Mouse (Mus musculus) midbrain, embryonic 12.5 days (tissue): ENCODE results near the gene Jph4. TPM values are rescaled to one million over a fixed set of nuclear protein-coding genes. Genes with fewer than 3 reads are reported as not detected.

ENCODE experiments used
- polyA plus RNA-seq: library from polyadenylated mRNA; unstranded; fragments of >200 nt; fragmentation: Nextera tagmentation; extraction: Ambion mirVana; gene quantifications from 2 replicates; pipeline ENCODE4 v1.2.1, GENCODE M21; 2016

Gene Jph4
- polyA plus RNA-seq, 1 experiment from 2014 or later = 7.2 TPM

Other genes with a start within 250 kb of the Jph4 start
- 16.4 and 18.6 TPM in 2 replicates for gene Homez, start 246.0 kb downstream of the Jph4 start, polyA plus RNA-seq
- gene Ppp1r3e, start 239.4 kb downstream of the Jph4 start, polyA plus RNA-seq = 0.80 and 1.6 TPM in 2 replicates
- gene Bcl2l2, start 233.6 kb downstream of the Jph4 start, polyA plus RNA-seq = 2.7 and 3.7 TPM in 2 replicates
- 0.22 TPM in 1 of 2 replicates, not detected in the other for gene Gm20521, start 233.5 kb downstream of the Jph4 start, polyA plus RNA-seq
- gene Pabpn1, start 224.4 kb downstream of the Jph4 start, polyA plus RNA-seq = 199 and 238 TPM in 2 replicates
- gene Slc22a17, start 203.8 kb downstream of the Jph4 start, polyA plus RNA-seq = 110 and 125 TPM in 2 replicates
- gene Efs, start 190.8 kb downstream of the Jph4 start, polyA plus RNA-seq = 36.0 and 38.6 TPM in 2 replicates
- gene Il25, start 184.2 kb downstream of the Jph4 start, polyA plus RNA-seq = not detected in 2 replicates
- gene Cmtm5, start 180.7 kb downstream of the Jph4 start, polyA plus RNA-seq = 1.2 and 2.2 TPM in 2 replicates
- 0.99 and 1.1 TPM in 2 replicates for gene Myh6, start 150.0 kb downstream of the Jph4 start, polyA plus RNA-seq
- gene Gm17428, start 140.0 kb downstream of the Jph4 start, polyA plus RNA-seq = not detected in 2 replicates
- gene Myh7, start 122.3 kb downstream of the Jph4 start, polyA plus RNA-seq = 2.3 and 4.1 TPM in 2 replicates
- 65.7 and 69.6 TPM in 2 replicates for gene Ngdn, start 101.5 kb downstream of the Jph4 start, polyA plus RNA-seq
- 26.2 and 30.2 TPM in 2 replicates for gene Zfhx2, start 24.6 kb downstream of the Jph4 start, polyA plus RNA-seq
- gene Thtpa, start 22.2 kb downstream of the Jph4 start, polyA plus RNA-seq = 26.6 and 27.3 TPM in 2 replicates
- 8.2 and 10.9 TPM in 2 replicates for gene Ap1g2, start 10.3 kb downstream of the Jph4 start, polyA plus RNA-seq
- gene Dhrs2, start 105.1 kb upstream of the Jph4 start, polyA plus RNA-seq = 0.23 TPM in 1 of 2 replicates, not detected in the other